Mouse (Mus musculus): ENCODE measurements around the gene Ascc2. TPM values are rescaled to one million over a fixed set of nuclear protein-coding genes. Genes with fewer than 3 reads are reported as not detected.
"Not testable (repeated sequence)": the region's sequence is repeated elsewhere in the genome, so short reads cannot be mapped to it uniquely, and the experiment has no call there.

The Ascc2 gene
- polyA plus RNA-seq, 1 experiment from 2014 or later, result 21.1 TPM

DNA sequence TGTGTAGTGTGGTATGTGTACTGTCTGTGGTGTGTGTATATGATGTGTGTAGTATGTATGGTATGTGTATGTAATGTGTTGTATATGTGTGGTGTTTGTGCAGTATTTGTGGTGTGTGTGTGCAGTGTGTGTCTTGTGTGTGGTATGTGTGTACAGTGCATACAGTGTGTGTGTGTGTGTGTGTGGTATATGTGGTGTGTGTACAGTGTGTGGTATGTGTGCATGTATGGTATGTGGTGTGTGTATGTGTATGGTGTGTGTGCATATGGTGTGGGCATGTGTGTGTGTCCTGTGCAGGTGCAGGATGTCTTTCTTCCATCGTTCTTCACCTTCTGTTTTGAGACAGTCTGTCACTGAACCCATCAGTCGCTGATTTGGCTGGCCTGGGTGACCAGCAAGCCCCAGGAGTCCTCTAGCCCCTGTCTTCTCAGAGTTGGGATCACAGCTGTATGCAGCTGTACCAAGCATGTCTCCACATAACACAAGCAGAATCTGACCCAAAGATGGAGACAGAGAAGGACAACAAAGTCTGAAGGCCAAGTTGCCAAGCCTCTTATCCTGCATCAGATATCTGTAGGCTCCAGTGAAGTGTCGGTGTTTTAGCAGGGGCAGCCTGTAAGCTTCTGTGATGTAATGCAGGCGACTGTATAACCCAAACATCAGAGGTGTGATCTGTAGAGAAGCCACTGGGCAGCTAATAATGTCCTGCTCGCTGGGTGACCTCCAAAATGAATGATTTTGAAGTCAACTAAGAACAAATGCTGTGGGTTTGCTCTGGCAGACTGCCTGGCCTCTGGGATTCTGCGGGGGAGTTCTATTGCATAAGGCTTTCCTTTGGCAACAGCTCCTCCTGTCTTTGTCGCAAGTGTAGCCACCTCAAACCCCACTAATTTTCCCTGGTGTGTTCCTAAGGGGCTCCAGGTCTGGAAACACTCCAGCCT, 59.8 kb downstream of the Ascc2 start:
- peaks cover 16% of the 10 kb centered on the region for H3K36me3 ChIP-seq (ENCODE audit: control insufficient read depth, insufficient read depth)
- H3K27me3 ChIP-seq (ENCODE audit: control insufficient read depth, insufficient read depth, low read length), result no peaks in the 10 kb centered on the region
- no peaks in the 10 kb centered on the region for H3K4me1 ChIP-seq (ENCODE audit: control insufficient read depth, insufficient read depth, low read length)
- H3K27ac ChIP-seq (ENCODE audit: low read length), result no peak overlapping the region
- ATAC-seq (replicated peaks; ENCODE audit: extremely low read depth, insufficient read depth, low FRiP score), result no peak
- H3K4me2 ChIP-seq (ENCODE audit: low read depth, low read length), result no peak overlapping the region
- H3K9me3 ChIP-seq (replicated peaks; ENCODE audit: control insufficient read depth, low read length), result no peaks in the 10 kb centered on the region
- 32% methylated on average over 7 of the region's 7 CpGs for WGBS
- H3K4me3 ChIP-seq (ENCODE audit: low read length), result no peak overlapping the region
- H3K9ac ChIP-seq (ENCODE audit: low read length), result no peak overlapping the region

DNA sequence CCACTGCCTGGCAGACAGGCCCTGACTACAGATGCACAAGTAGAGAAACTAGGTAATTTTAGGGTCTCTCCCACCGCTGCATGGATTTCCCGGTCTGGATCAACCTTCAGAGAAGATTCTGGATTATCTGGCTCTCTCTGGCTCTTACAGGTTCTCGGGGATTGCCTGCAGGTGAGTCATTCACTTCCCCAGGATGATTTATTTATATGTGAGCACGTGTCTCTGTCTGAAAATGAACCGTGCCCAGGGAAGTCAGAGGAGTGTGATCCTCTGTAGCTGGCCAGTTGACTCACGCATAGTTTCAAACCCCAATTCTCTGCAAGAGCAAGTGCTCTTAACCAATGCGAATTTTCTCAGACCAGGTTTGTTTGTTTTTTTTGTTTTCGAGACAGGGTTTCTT, 63.2 kb downstream of the Ascc2 start:
- H3K36me3 ChIP-seq (ENCODE audit: control insufficient read depth, insufficient read depth), result peaks cover 16% of the 10 kb centered on the region
- H3K4me1 ChIP-seq (ENCODE audit: control insufficient read depth, insufficient read depth, low read length), result peaks cover 9% of the 10 kb centered on the region
- no peaks in the 10 kb centered on the region for H3K27me3 ChIP-seq (ENCODE audit: control insufficient read depth, insufficient read depth, low read length)
- no peak overlapping the region for H3K4me3 ChIP-seq (ENCODE audit: low read length)
- no peak overlapping the region for H3K27ac ChIP-seq (ENCODE audit: low read length)
- ATAC-seq (replicated peaks; ENCODE audit: extremely low read depth, insufficient read depth, low FRiP score), result no peak
- H3K9me3 ChIP-seq (replicated peaks; ENCODE audit: control insufficient read depth, low read length), result no peaks in the 10 kb centered on the region
- 84% methylated on average over 8 of the region's 8 CpGs for WGBS
- H3K9ac ChIP-seq (ENCODE audit: low read length), result no peak overlapping the region
- H3K4me2 ChIP-seq (ENCODE audit: low read depth, low read length), result no peak overlapping the region

DNA sequence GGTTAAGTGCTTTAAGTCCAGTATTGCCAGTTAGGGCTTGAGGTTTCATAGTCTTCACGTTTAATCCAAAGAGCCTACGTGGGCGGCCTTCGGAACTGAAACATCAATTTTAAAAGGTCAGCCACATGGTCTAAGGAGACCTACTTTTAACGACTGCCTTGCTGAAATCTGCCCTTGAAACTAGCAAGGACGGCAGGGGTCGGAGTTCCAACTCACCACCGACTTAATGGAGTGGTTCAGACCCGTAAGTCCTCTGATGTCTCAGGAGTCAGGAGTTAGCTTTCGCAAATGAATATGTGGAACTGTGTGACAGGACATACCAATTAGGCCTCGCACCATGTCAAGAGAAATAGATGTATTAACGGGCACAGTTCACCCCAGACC, 66.1 kb downstream of the Ascc2 start:
- H3K9me3 ChIP-seq (replicated peaks; ENCODE audit: control insufficient read depth, low read length), result no peaks in the 10 kb centered on the region
- H3K4me2 ChIP-seq (ENCODE audit: low read depth, low read length), result peak overlapping the region; percentile 77
- peak overlapping the region; percentile 88 for H3K9ac ChIP-seq (ENCODE audit: low read length)
- no peaks in the 10 kb centered on the region for H3K27me3 ChIP-seq (ENCODE audit: control insufficient read depth, insufficient read depth, low read length)
- peak overlapping the region; percentile 90 for H3K27ac ChIP-seq (ENCODE audit: low read length)
- peaks cover 16% of the 10 kb centered on the region for H3K36me3 ChIP-seq (ENCODE audit: control insufficient read depth, insufficient read depth)
- H3K4me1 ChIP-seq (ENCODE audit: control insufficient read depth, insufficient read depth, low read length), result peaks cover 9% of the 10 kb centered on the region
- WGBS, result 3% methylated on average over 12 of the region's 12 CpGs
- peak overlapping the region; percentile 71 for H3K4me3 ChIP-seq (ENCODE audit: low read length)
- peak; percentile 19 for ATAC-seq (replicated peaks; ENCODE audit: extremely low read depth, insufficient read depth, low FRiP score)

DNA sequence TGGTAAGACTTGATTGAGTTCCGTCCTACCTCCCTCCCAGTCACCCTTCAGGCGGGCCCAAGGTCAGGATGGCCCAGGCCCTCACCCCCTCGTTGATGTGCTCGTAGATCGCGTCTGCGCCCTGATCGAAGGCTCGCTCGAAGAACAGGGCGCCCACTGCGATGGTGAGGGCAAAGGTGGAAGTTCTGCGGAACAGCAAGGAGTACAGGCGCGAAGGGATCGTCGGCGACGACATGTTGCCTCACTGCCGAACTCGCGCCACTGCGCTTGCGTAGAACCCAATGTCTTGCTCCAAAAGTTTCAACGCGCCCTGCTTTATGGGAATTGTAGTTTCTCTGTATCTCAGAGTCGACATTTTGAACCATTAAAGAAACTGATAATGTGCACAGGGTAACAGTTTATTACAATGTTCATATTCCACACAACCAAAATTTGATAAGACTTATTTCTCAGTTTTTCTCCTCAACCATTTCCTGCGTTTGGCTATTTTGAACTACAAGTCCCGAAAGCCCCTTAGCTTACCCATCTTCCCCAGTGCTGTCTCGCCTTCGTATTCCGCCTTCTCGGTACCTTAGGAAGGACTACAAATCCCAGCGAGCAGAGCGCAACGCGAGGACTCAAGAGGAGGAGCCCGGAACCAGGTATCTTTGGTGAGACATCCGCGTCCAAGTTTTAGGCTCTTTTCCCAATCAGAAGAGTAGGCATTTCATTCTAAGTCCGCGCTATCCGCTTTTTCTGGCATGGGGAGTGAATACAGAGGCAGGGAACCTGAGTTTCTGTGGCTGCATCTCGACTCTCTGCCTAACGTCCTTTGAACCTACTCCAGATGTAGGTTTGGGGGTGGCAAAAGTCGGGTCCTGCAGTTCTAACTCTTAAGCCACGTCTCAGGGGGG, 66.8 kb downstream of the Ascc2 start, which contains the start of the genes Uqcr10 and Zmat5:
Gene Uqcr10 (minus strand): TSS at position 271 of the 893 bp plus-strand sequence.
Gene Zmat5 (plus strand): TSS at position 607 of the 893 bp plus-strand sequence.
- H3K27me3 ChIP-seq (ENCODE audit: control insufficient read depth, insufficient read depth, low read length), result no peaks in the 10 kb centered on the region
- WGBS, result under 1% methylated on average over 47 of the region's 47 CpGs

DNA sequence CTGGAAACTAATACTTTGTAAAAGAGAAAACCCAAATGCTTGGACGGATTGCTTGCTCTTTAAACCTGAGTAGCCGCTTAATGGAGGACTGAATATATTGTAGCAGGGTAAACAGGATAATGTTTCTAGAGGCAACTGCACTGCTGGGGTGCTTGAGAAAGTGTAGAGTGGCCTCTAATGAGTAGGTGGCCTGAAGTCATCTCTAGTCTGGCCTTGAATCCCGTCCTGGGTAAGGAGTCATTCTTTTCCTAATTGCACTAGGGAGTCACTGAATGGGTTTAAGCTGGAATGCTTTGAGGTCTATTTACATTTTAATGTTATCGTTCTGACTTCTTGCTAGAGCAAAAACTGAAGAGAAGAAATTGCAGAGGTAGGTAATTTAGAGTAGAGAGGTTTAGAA, 67.6 kb downstream of the Ascc2 start:
- Histone ChIP-seq H3K36me3 (ENCODE audit: control insufficient read depth, insufficient read depth) (peaks cover 16% of the 10 kb centered on the region), H3K9me3 (replicated peaks; ENCODE audit: control insufficient read depth, low read length) (no peaks in the 10 kb centered on the region), H3K9ac (ENCODE audit: low read length) (peak overlapping the region; percentile 77), H3K4me1 (ENCODE audit: control insufficient read depth, insufficient read depth, low read length) (peaks cover 9% of the 10 kb centered on the region), H3K27me3 (ENCODE audit: control insufficient read depth, insufficient read depth, low read length) (no peaks in the 10 kb centered on the region), H3K4me3 (ENCODE audit: low read length) (peak overlapping the region; percentile 71), H3K27ac (ENCODE audit: low read length) (peak overlapping the region; percentile 35; the same call in 1 of the 2 replicates), H3K4me2 (ENCODE audit: low read depth, low read length) (peak overlapping the region; percentile 77)
- WGBS, result 9% methylated on average over 4 of the region's 4 CpGs
- no peak for ATAC-seq (replicated peaks; ENCODE audit: extremely low read depth, insufficient read depth, low FRiP score)

More for the DNA sequence above, 66.8 kb downstream of the Ascc2 start, which contains the start of the genes Uqcr10 and Zmat5:
- Histone ChIP-seq H3K4me1 (ENCODE audit: control insufficient read depth, insufficient read depth, low read length) (peaks cover 9% of the 10 kb centered on the region), H3K36me3 (ENCODE audit: control insufficient read depth, insufficient read depth) (peaks cover 16% of the 10 kb centered on the region), H3K9me3 (replicated peaks; ENCODE audit: control insufficient read depth, low read length) (no peaks in the 10 kb centered on the region), H3K4me2 (ENCODE audit: low read depth, low read length) (peak within 1 kb of the TSS; percentile 77), H3K9ac (ENCODE audit: low read length) (peak within 1 kb of the TSS; percentile 88), H3K4me3 (ENCODE audit: low read length) (peak within 1 kb of the TSS; percentile 71), H3K27ac (ENCODE audit: low read length) (peak within 1 kb of the TSS; percentile 90)
- ATAC-seq (replicated peaks; ENCODE audit: extremely low read depth, insufficient read depth, low FRiP score), result peak; percentile 96

DNA sequence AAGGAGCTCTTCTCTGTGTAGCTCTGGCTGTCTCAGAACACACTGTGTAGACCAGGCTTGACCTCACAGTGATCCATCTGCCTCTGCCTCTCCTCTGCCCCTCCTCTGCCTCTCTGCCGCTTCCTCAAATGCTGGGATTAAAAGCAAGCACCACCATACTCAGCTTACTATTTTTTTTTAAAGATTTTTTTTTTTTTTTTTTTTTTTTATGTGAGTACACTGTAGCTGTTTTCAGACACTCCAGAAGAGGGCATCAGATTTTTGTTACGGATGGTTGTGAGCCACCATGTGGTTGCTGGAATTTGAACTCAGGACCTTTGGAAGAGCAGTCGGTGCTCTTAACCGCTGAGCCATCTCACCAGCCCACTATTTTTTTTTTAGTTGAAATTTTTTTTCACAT, 72.6 kb downstream of the Ascc2 start:
- H3K9ac ChIP-seq (ENCODE audit: low read length); ATAC-seq (replicated peaks; ENCODE audit: extremely low read depth, insufficient read depth, low FRiP score); H3K4me2 ChIP-seq (ENCODE audit: low read depth, low read length); H3K27me3 ChIP-seq (ENCODE audit: control insufficient read depth, insufficient read depth, low read length); H3K27ac ChIP-seq (ENCODE audit: low read length); H3K9me3 ChIP-seq (replicated peaks; ENCODE audit: control insufficient read depth, low read length); H3K36me3 ChIP-seq (ENCODE audit: control insufficient read depth, insufficient read depth); H3K4me3 ChIP-seq (ENCODE audit: low read length); H3K4me1 ChIP-seq (ENCODE audit: control insufficient read depth, insufficient read depth, low read length): not testable (repeated sequence)
- WGBS, result 79% methylated on average over 4 of the region's 4 CpGs

DNA sequence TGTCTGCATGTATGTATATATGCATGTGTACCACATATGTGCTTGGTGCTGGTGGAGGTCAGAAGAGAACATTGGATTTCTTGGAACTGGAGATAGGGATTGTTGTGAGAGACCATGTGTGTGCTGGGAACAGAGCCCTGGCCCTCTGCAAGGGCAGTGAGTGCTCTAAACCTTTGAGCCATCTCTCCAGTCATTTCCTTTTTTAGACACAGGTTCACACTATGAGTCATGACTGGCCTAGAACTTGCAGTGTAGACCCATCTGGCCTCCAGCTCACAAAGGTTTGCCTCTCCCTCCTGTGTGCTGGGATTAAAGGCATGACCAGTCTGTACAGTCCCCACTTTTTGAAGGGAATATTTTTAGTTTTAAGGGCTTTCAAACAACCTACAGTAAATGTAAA, 75.3 kb downstream of the Ascc2 start:
- Histone ChIP-seq H3K4me3 (ENCODE audit: low read length) (no peak overlapping the region), H3K27ac (ENCODE audit: low read length) (no peak overlapping the region), H3K4me2 (ENCODE audit: low read depth, low read length) (no peak overlapping the region), H3K9me3 (replicated peaks; ENCODE audit: control insufficient read depth, low read length) (no peaks in the 10 kb centered on the region), H3K27me3 (ENCODE audit: control insufficient read depth, insufficient read depth, low read length) (no peaks in the 10 kb centered on the region), H3K4me1 (ENCODE audit: control insufficient read depth, insufficient read depth, low read length) (no peaks in the 10 kb centered on the region), H3K9ac (ENCODE audit: low read length) (no peak overlapping the region), H3K36me3 (ENCODE audit: control insufficient read depth, insufficient read depth) (no peaks in the 10 kb centered on the region)
- ATAC-seq (replicated peaks; ENCODE audit: extremely low read depth, insufficient read depth, low FRiP score), result no peak

DNA sequence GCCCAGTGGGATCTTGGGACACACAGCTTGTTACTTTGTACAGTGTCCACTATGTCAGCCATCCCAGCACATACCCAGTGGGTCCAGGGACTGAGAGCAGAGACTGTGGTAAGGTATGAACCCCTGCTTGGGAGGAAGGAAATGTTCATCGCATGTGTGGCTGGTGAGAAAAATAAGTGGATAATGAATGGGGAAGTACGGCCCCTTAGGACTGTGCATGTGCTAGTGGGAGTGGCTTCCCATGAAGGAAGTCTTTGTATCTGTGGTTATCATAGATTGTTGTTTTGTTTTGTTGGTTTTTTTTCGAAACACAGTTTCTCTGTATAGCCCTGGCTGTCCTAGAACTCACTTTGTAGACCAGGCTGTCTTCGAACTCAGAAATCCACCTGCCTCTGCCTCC, 77.2 kb downstream of the Ascc2 start:
- Histone ChIP-seq H3K4me2 (ENCODE audit: low read depth, low read length) (no peak overlapping the region), H3K9ac (ENCODE audit: low read length) (no peak overlapping the region), H3K9me3 (replicated peaks; ENCODE audit: control insufficient read depth, low read length) (no peaks in the 10 kb centered on the region), H3K4me3 (ENCODE audit: low read length) (no peak overlapping the region), H3K27ac (ENCODE audit: low read length) (no peak overlapping the region), H3K27me3 (ENCODE audit: control insufficient read depth, insufficient read depth, low read length) (no peaks in the 10 kb centered on the region), H3K4me1 (ENCODE audit: control insufficient read depth, insufficient read depth, low read length) (peaks cover 7% of the 10 kb centered on the region), H3K36me3 (ENCODE audit: control insufficient read depth, insufficient read depth) (no peaks in the 10 kb centered on the region)
- WGBS, result 83% methylated on average over 4 of the region's 4 CpGs
- no peak for ATAC-seq (replicated peaks; ENCODE audit: extremely low read depth, insufficient read depth, low FRiP score)

Data from heart, embryonic 16.5 days (tissue).